Mouse (Mus musculus): ENCODE data around the gene Map3k12.

Map3k12 gene

DNA sequence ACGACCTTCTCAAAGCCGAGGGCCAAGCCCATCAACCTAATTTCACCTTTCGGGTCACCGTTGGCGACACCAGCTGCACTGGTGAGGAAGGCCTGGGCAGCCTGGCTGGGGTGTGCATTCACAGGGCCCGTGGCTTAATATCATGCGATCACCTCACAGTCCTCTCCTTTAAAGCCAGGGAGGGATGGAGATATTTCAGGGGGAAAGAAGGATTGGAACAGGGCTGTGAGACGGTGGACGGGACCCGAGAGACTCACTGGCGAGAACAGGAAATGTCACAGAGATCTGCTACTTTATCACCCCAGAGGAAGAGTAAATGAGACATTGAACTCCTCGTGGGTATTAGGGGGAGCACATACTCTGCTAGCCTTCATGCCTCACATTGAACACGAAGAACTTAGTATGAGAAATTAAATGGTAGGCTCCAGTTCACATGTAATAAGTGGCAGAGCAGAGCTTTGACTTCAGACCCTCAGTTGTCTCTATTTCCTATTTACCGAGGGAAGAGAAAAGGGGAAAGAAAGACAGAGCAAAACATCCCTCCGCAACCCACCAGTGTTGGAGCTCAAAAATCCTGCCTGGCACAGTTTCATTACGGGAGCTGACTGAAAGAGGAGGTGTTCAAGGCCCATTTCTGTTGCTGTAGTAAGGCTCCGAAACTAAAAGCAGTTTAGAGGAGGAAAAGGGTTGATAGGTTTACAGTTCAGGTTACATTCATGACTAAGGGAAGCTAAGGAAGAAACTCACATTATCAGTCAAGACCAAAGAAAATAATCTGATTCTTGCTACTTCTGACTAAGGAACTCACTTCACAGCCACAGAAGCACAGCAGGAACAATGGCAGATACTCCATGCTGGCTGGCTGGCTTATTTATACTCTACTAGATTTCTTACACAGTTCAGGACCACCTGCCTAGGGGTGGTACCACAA, 2.6 kb upstream of the Map3k12 start:
- DNase-seq (ENCODE audit: low spot score in 2 of 2), result no peak

DNA sequence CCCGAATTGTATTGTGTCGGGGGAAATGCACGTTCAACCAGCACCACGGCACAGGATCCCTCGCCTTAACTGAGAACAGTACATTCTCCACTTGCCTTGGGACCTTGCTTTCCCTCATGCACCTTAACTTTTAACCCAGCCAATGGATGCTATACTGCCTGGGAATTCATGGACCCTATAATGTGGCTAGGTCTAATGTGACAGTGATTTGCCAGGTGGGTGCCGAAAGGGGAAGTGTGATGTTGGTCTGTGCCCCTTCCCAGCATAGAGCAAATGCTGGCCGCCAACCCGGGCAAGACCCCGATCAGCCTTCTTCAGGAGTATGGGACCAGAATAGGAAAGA, 2.0 kb upstream of the Map3k12 start:
- DNase-seq (ENCODE audit: low spot score in 2 of 2), result no peak

DNA sequence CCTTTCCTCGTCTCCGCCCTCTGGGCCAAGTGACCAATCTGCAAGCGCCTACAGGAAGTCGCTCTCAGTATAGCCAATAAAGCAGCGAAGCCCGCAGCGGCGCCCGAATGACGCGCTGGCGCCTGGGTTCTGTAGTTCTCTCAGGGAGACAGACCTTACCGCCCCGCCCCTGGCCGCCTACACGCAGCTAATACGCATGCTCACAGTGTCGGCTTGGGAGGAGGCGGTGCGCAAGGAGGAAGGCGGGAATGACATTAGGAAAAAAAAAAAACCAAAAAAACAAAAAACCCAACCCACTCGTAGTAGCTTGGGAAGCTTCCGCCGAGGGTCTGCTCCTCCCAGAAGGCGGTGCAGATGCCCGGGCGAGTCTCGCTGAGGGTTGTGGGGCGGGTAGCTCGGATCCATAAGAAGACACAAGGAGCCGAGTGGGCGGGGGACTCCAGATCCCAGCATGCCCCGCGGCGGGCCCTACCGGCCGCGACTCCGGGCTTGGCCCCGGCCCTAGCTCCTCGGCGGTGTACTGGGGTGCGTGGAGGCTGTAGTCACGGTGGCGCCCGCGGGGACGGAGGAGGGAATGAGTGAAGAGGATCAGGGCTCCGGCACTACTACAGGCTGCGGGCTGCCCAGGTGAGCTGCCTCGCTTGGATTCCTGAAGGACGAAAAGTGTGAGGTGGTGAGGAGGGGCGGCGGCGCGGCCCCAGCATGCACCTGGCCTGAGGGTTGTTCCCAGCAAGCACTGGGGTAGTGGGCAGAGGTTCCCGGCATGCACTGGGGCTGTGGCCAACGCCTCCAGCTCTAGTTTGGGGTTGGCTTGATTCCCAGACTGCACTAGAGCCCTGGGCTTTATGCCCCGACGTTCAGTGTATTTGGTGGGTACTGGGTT, 1.4 kb upstream of the Map3k12 start, which contains the start of gene Tarbp2:
Gene Tarbp2 (plus strand): TSS at position 217 of the 883 bp plus-strand sequence.
- DNase-seq (ENCODE audit: low spot score in 2 of 2), result peak; percentile 100

DNA sequence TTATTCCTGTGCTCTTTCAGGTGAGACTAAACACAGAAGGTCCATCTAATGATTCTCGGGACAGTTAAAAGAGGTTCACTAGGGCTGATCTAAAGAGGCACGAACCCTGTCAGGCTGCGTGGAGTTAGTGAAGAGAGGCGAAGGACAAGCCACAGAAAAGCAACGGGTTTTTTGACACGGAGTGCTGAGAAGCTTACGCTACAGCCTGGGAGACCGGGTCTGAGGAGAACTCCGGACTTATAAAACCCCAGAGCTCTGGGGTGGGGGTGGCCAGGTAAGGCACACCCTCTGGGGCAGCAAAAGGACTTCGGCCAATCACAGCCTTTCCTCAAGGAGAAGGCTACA, 739 bp upstream of the Map3k12 start:
- DNase-seq (ENCODE audit: low spot score in 2 of 2), result no peak

- no peak for DNase-seq (ENCODE audit: low spot score in 2 of 2)
Observed at GRCm38 (mm10) chr15:102516293-102516692, 571 bp downstream of the Map3k12 start.

- no peak for DNase-seq (ENCODE audit: low spot score in 2 of 2)
Observed at GRCm38 (mm10) chr15:102515791-102516190, 1.1 kb downstream of the Map3k12 start.

GRCm38 (mm10) chr15:102515261-102515660, 1.6 kb downstream of the Map3k12 start:
- no peak for DNase-seq (ENCODE audit: low spot score in 2 of 2)

GRCm38 (mm10) chr15:102513004-102513403, 3.9 kb downstream of the Map3k12 start:
- DNase-seq (ENCODE audit: low spot score in 2 of 2), result no peak

GRCm38 (mm10) chr15:102512471-102512870, 4.4 kb downstream of the Map3k12 start:
- DNase-seq (ENCODE audit: low spot score in 2 of 2), result no peak

DNA sequence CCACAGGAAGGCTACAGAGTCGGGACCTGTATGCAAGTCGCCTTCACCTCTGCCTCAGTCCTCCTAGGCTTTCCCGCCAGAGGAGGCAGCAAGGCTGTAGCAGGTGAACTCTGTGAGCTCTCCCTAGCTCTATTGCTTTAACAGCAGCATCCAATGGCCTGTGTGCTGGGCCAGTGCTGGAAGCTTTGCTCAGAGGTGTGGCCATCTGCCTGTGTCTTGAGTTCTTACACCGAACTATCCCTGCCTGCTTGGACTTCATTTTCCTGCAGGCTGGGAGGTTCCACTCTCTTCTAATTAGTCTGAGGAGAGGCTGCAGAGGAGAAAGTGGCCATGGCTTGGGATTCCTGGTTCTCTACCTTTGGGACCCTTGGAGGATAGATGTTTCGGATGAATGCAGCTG, 4.9 kb downstream of the Map3k12 start:
- DNase-seq (ENCODE audit: low spot score in 2 of 2), result no peak

DNA sequence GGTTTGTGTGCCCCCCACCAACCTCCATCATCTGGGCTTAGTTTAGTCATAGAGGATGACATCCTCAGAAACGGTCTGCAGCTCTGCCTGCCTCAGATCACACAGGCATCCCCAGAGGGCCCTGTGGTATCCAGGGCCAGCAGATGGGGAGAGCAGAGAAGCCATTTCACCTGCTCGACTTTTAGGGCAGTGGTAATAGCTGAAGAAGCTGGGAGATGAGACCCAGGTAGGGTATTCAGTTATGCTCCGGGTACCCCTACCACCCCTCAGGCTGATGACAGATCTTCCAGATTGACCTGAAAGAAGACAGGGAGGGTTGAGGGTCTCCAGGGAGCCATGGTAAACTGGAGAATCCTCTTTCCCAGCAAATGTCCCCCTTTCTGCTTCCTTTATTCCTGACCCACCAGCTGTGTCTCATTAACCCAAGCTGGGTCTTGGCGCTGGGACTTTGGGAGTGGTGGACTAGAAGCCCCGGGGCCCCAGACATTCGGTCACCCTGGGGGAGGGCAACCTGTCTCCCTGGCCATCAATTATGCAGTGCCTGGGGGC, 5.5 kb downstream of the Map3k12 start:
- no peak for DNase-seq (ENCODE audit: low spot score in 2 of 2)

- peak; percentile 82 to 87 for DNase-seq (ENCODE audit: low spot score in 2 of 2)
Observed at GRCm38 (mm10) chr15:102510590-102511284, 6.1 kb downstream of the Map3k12 start.

DNA sequence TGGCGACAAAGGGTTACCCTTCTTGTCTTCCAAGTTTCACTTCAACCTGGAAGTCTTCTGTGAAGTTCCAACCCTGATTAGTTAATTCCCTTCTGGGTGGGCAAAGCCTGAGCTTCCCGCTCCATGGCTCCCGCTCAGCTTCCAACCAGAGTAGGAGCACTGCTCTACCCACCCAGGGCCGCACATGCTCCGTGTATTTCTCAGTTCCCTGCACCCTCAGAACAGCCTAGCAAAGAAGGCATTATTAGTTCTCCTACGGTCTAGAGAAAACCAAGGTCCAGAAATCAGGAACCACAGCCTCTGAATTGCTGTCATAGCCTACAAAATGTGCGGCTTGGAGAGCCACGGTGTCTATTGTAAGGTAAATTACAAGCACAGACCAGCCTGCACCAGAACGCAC, 6.8 kb downstream of the Map3k12 start:
- DNase-seq (ENCODE audit: low spot score in 2 of 2), result no peak

GRCm38 (mm10) chr15:102508336-102508735, 8.5 kb downstream of the Map3k12 start:
- DNase-seq (ENCODE audit: low spot score in 2 of 2), result peak in 1 of 2 experiments; percentile 1

DNA sequence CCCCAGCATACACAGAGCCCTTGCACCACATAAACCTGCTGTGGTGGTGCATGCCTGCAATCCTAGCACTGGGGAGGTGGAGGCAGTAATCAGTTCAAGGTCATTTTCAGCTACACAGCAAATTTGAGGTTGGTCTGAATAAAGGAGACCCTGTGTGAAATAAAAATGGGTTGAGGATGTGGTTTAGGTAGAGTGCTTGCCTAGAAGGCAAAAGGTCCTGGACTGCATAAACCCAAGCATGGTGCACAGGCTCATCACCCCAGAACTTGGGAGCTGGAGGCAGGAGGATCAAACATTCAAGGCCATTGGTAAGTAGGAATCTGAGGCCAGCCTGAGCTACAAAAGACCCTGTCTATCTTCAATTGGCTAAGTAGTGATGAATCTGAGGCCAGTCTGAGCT, 9.3 kb downstream of the Map3k12 start:
- DNase-seq (ENCODE audit: low spot score in 2 of 2), result peak in 1 of 2 experiments; percentile 0

DNA sequence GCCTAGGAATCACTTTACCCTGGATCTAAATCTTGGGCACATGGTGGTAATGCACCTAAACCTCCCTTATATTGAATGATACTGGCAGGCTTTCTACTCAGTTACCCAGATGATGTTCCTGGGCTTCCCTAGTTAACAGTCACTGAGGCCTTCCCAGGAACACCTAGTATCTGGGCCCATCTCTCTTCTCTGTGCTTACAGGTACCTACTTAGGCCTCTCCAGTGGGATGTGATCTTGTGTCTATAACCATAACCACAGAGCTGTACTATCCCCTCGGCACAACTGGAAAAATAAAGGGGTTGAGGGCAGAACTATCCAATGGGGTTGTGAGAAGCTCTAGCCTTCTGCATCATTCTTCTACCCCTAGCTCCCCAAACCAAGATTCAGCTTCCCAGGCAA, 10.0 kb downstream of the Map3k12 start:
- DNase-seq (ENCODE audit: low spot score in 2 of 2), result peak in 1 of 2 experiments; percentile 0

GRCm38 (mm10) chr15:102506464-102506830, 10.4 kb downstream of the Map3k12 start:
- DNase-seq (ENCODE audit: low spot score in 2 of 2), result no peak

DNA sequence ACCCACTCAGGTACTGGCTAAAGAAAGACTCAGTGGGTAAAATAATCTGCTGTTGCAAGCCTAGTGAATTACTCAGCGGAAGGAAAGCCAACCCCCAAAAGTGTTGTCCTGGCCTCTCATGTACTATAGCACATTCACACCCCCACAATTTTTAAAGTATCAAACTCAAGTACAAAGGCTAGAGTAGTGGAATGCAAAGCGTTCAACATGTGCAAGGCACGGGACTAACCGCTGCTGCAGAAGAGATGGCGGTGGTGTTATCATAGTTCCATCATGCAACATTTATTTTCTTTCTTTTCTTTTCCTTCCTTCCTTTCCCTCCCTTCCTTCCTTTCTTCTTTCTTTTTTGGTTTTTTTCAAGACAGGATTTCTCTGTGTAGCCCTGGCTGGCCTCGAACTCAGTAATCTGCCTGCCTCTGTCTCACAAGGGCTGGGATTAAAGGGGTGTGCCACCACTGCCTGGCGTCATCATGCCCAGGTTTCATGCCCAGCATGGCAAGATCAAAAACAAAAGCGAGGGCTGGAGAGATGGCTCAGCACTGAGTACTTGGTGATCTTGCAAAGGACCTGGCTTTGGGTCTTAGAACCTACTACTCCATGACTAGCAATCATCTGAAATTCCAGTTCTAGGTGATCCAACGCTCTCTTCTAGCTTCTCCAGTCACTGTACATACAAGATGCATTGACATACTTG, 10.9 kb downstream of the Map3k12 start:
- DNase-seq (ENCODE audit: low spot score in 2 of 2), result peak in 1 of 2 experiments; percentile 4

DNA sequence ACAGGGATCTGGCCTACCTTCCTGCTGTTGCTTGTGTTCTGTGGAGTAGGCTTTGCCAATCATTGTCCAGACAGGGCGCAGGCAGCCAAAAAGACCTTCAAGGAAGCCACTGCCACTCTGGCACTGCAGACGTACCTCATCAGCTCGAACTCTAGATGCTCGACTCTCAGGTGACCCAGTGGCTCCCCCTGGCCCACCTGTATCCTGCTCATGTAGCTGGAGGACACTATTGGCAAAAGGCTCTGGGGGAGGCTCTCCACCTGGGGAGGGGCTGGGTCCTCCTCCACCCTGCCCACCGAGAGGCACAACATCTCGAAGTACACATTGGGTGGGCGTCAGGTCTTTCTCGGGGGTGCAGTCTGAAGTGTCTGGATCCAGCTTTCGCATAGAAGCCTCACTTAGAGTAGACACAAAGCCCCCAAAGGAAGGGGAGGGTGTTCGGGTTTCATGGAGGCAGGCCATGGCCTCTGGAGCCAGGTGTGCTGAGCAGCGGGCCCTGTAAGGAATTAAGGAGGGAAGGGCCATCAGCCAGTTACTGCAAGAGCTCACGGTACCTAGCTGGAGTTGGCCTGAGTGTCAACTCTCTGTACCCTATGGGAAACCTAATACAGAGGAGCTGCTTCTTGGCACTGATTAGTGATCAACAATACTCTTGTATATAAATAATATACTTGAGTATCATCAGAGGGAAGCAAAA, 11.6 kb downstream of the Map3k12 start:
- DNase-seq (ENCODE audit: low spot score in 2 of 2), result peak in 1 of 2 experiments; percentile 0
